Mouse (Mus musculus): ENCODE measurements around the gene Crhr1. TPM values are rescaled to one million over a fixed set of nuclear protein-coding genes. Genes with fewer than 3 reads are reported as not detected.

Crhr1 gene
- polyA plus RNA-seq, 1 experiment from 2014 or later = 3.0 TPM

DNA sequence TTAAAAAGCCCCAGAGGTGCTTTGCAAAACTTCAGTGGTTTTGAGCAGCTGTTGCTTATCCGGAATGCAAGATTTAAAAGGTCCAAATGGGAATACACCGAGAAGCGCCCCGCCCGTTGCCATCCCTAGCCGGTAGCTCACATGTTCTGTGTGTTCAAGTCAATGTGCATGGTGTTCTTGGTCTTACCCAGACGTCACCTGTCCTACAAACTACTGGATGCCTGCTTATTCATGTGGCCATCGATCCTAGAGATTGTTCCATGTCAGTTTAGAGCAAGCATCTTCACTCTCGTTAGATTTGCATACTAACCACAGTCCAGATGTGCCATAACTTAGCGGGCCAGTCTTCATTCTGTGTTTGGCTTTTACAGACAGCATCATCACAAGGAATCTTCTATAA lies 31.6 kb downstream of the Crhr1 start:
- Histone ChIP-seq H3K4me2 (ENCODE audit: low read length) (no peak overlapping the region), H3K9ac (ENCODE audit: low read length) (no peak overlapping the region), H3K36me3 (ENCODE audit: control insufficient read depth, insufficient read depth, low read length) (no peaks in the 10 kb centered on the region), H3K27ac (ENCODE audit: low read depth, low read length) (no peak overlapping the region), H3K4me3 (ENCODE audit: low read depth, low read length) (no peak overlapping the region), H3K4me1 (ENCODE audit: control insufficient read depth, insufficient read depth, low read length) (no peaks in the 10 kb centered on the region), H3K27me3 (replicated peaks; ENCODE audit: control insufficient read depth, insufficient read depth, low read length) (no peaks in the 10 kb centered on the region), H3K9me3 (replicated peaks; ENCODE audit: control insufficient read depth, low read length) (no peaks in the 10 kb centered on the region)
- DNase-seq (ENCODE audit: low spot score) (no peak), ATAC-seq (no peak)
- 89% methylated on average over 10 of the region's 10 CpGs for WGBS

DNA sequence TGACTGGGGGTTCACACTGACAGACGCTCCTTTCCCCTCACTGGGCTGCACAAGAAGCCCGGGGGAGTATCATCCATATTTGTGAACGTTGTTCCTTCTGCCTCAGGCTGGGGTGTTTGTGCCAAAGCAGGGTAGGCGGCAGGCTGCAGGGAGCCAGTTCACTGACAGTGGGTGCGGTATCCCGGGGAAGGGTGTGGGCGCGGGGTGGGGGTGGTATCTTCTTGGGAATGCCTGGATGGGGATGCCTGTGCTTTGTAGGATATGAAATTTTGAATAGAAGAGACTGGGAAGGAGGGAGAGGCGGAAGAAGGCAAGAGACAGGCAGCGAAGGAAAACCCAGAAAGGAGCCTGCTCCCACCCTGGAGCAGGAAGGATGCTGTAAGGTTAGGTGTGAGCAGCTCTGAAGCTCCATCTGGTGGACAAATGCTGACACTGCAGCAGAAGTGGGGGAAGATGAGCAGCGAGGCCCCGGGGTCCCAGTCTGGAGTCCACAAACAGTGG lies 38.7 kb downstream of the Crhr1 start:
- H3K9me3 ChIP-seq (replicated peaks; ENCODE audit: control insufficient read depth, low read length) = no peaks in the 10 kb centered on the region
- 37% methylated on average over 12 of the region's 12 CpGs for WGBS
- no peaks in the 10 kb centered on the region for H3K4me1 ChIP-seq (ENCODE audit: control insufficient read depth, insufficient read depth, low read length)
- DNase-seq (ENCODE audit: low spot score) (peak; percentile 80), ATAC-seq (peak; percentile 79)
- peak overlapping the region; percentile 36; the same call in 1 of the 2 replicates for H3K9ac ChIP-seq (ENCODE audit: low read length)
- no peaks in the 10 kb centered on the region for H3K36me3 ChIP-seq (ENCODE audit: control insufficient read depth, insufficient read depth, low read length)
- H3K27me3 ChIP-seq (replicated peaks; ENCODE audit: control insufficient read depth, insufficient read depth, low read length) = no peaks in the 10 kb centered on the region
- no peak overlapping the region for H3K27ac ChIP-seq (ENCODE audit: low read depth, low read length)
- H3K4me3 ChIP-seq (ENCODE audit: low read depth, low read length) = no peak overlapping the region
- H3K4me2 ChIP-seq (ENCODE audit: low read length) = 0 out of 2 replicates have a peak overlapping the region, but pooled peaks have one; percentile 22

DNA sequence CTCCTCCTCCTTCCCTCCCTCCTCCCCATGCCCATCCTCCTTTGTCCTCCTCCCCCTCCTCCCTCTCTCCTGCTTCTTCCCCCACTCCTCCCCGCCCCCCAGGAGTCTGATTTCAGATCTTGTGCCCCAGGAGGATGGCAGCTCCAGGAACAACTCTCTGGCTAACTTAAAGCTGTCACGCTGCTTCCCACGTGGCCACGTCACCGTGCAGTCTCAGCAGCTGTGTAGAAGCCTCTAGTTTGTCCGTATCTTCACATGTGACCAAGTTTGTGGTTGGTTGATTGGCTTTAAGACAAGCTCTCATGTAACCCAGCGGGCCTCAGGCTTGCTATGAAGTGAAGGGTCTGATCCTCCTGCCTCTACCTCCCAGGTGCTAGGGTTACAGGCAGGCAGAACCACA lies 46.2 kb downstream of the Crhr1 start:
- H3K4me3 ChIP-seq (ENCODE audit: low read depth, low read length) = no peak overlapping the region
- no peaks in the 10 kb centered on the region for H3K36me3 ChIP-seq (ENCODE audit: control insufficient read depth, insufficient read depth, low read length)
- H3K4me2 ChIP-seq (ENCODE audit: low read length) = no peak overlapping the region
- no peak overlapping the region for H3K27ac ChIP-seq (ENCODE audit: low read depth, low read length)
- H3K9me3 ChIP-seq (replicated peaks; ENCODE audit: control insufficient read depth, low read length) = no peaks in the 10 kb centered on the region
- H3K4me1 ChIP-seq (ENCODE audit: control insufficient read depth, insufficient read depth, low read length) = no peaks in the 10 kb centered on the region
- no peak overlapping the region for H3K9ac ChIP-seq (ENCODE audit: low read length)
- 41% methylated on average over 6 of the region's 7 CpGs for WGBS
- DNase-seq (ENCODE audit: low spot score) = no peak
- ATAC-seq = no peak
- no peaks in the 10 kb centered on the region for H3K27me3 ChIP-seq (replicated peaks; ENCODE audit: control insufficient read depth, insufficient read depth, low read length)

GRCm38 (mm10) chr11:104179804-104180203 lies 47.1 kb downstream of the Crhr1 start:
- DNase-seq (ENCODE audit: low spot score) (peak; percentile 78), ATAC-seq (peak; percentile 48; the same call in 1 of the 2 replicates)
- no peaks in the 10 kb centered on the region for H3K36me3 ChIP-seq (ENCODE audit: control insufficient read depth, insufficient read depth, low read length)
- WGBS = 33% methylated on average over 5 of the region's 5 CpGs
- no peaks in the 10 kb centered on the region for H3K27me3 ChIP-seq (replicated peaks; ENCODE audit: control insufficient read depth, insufficient read depth, low read length)
- H3K9ac ChIP-seq (ENCODE audit: low read length) = no peak overlapping the region
- H3K4me2 ChIP-seq (ENCODE audit: low read length) = no peak overlapping the region
- no peak overlapping the region for H3K27ac ChIP-seq (ENCODE audit: low read depth, low read length)
- H3K4me1 ChIP-seq (ENCODE audit: control insufficient read depth, insufficient read depth, low read length) = no peaks in the 10 kb centered on the region
- H3K4me3 ChIP-seq (ENCODE audit: low read depth, low read length) = no peak overlapping the region
- no peaks in the 10 kb centered on the region for H3K9me3 ChIP-seq (replicated peaks; ENCODE audit: control insufficient read depth, low read length)

- H3K4me3 ChIP-seq (ENCODE audit: low read depth, low read length) = no peak overlapping the region
- no peaks in the 10 kb centered on the region for H3K4me1 ChIP-seq (ENCODE audit: control insufficient read depth, insufficient read depth, low read length)
- no peaks in the 10 kb centered on the region for H3K36me3 ChIP-seq (ENCODE audit: control insufficient read depth, insufficient read depth, low read length)
- DNase-seq (ENCODE audit: low spot score) (no peak), ATAC-seq (no peak)
- no peak overlapping the region for H3K9ac ChIP-seq (ENCODE audit: low read length)
- no peaks in the 10 kb centered on the region for H3K9me3 ChIP-seq (replicated peaks; ENCODE audit: control insufficient read depth, low read length)
- H3K27me3 ChIP-seq (replicated peaks; ENCODE audit: control insufficient read depth, insufficient read depth, low read length) = no peaks in the 10 kb centered on the region
- WGBS = 92% methylated on average over 3 of the region's 3 CpGs
- no peak overlapping the region for H3K4me2 ChIP-seq (ENCODE audit: low read length)
- no peak overlapping the region for H3K27ac ChIP-seq (ENCODE audit: low read depth, low read length)
Measured at GRCm38 (mm10) chr11:104182141-104182540, 49.5 kb downstream of the Crhr1 start.

- no peak within 1 kb of the TSS for H3K4me2 ChIP-seq (ENCODE audit: low read length)
- no peak within 1 kb of the TSS for H3K4me3 ChIP-seq (ENCODE audit: low read depth, low read length)
- H3K27ac ChIP-seq (ENCODE audit: low read depth, low read length) = no peak within 1 kb of the TSS
- DNase-seq (ENCODE audit: low spot score) (no peak), ATAC-seq (no peak)
- H3K27me3 ChIP-seq (replicated peaks; ENCODE audit: control insufficient read depth, insufficient read depth, low read length) = no peaks in the 10 kb centered on the region
- no peak within 1 kb of the TSS for H3K9ac ChIP-seq (ENCODE audit: low read length)
- H3K9me3 ChIP-seq (replicated peaks; ENCODE audit: control insufficient read depth, low read length) = no peaks in the 10 kb centered on the region
- no peaks in the 10 kb centered on the region for H3K36me3 ChIP-seq (ENCODE audit: control insufficient read depth, insufficient read depth, low read length)
- 89% methylated on average over 12 of the region's 13 CpGs for WGBS
- H3K4me1 ChIP-seq (ENCODE audit: control insufficient read depth, insufficient read depth, low read length) = no peaks in the 10 kb centered on the region
Measured at GRCm38 (mm10) chr11:104186135-104186836, 53.6 kb downstream of the Crhr1 start, which contains the start of gene Sppl2c. TSS of gene Sppl2c (plus strand) at chr11:104186327.

- DNase-seq (ENCODE audit: low spot score) (no peak), ATAC-seq (no peak)
- H3K36me3 ChIP-seq (ENCODE audit: control insufficient read depth, insufficient read depth, low read length) = no peaks in the 10 kb centered on the region
- no peak overlapping the region for H3K27ac ChIP-seq (ENCODE audit: low read depth, low read length)
- H3K4me2 ChIP-seq (ENCODE audit: low read length) = no peak overlapping the region
- 91% methylated on average over 9 of the region's 9 CpGs for WGBS
- no peaks in the 10 kb centered on the region for H3K27me3 ChIP-seq (replicated peaks; ENCODE audit: control insufficient read depth, insufficient read depth, low read length)
- no peaks in the 10 kb centered on the region for H3K9me3 ChIP-seq (replicated peaks; ENCODE audit: control insufficient read depth, low read length)
- H3K9ac ChIP-seq (ENCODE audit: low read length) = no peak overlapping the region
- no peaks in the 10 kb centered on the region for H3K4me1 ChIP-seq (ENCODE audit: control insufficient read depth, insufficient read depth, low read length)
- no peak overlapping the region for H3K4me3 ChIP-seq (ENCODE audit: low read depth, low read length)
Measured at GRCm38 (mm10) chr11:104186837-104187150, 54.1 kb downstream of the Crhr1 start.

DNA sequence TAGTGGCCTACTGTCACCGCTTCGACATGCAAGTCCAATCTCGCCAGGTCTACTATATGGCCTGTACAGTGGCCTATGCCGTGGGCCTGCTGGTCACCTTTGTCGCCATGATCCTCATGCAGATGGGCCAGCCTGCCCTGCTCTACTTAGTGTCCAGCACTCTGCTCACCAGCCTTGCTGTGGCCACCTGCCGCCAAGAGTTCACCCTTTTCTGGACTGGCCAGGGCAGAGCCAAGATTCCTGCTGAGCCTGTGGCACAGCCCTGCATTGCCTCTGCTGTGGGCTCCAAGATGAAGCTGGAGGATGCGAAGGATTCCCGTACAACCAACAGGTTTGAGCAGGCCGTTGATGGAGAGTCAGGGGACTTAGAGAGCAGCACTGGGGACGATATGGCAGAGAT lies 55.1 kb downstream of the Crhr1 start:
- WGBS = 93% methylated on average over 10 of the region's 10 CpGs
- no peak overlapping the region for H3K4me2 ChIP-seq (ENCODE audit: low read length)

DNA sequence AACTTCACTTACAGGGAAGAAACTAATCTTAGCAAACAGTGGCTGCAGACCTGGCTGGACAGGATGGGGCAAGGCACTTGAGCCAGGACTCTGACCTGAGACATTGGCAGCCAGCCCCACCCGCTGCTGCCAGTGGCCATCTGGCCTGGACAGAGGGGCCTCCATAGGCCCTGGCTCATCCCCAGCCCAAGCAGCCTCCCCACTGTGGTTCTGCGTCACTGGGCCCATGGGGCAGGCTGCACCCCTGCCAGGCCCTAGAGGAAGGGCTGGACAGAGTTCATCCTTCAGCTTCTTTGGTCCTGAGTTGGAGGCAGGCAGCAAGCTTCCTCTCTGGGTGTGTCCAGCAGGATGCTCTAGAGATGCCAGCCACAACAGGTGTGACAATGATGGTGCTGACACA lies 57.4 kb downstream of the Crhr1 start:
- WGBS = 88% methylated on average over 2 of the region's 2 CpGs
- H3K36me3 ChIP-seq (ENCODE audit: control insufficient read depth, insufficient read depth, low read length) = no peaks in the 10 kb centered on the region

More for the DNA sequence above, 55.1 kb downstream of the Crhr1 start:
- Histone ChIP-seq H3K4me1 (ENCODE audit: control insufficient read depth, insufficient read depth, low read length) (no peaks in the 10 kb centered on the region), H3K4me3 (ENCODE audit: low read depth, low read length) (no peak overlapping the region), H3K9me3 (replicated peaks; ENCODE audit: control insufficient read depth, low read length) (no peaks in the 10 kb centered on the region), H3K36me3 (ENCODE audit: control insufficient read depth, insufficient read depth, low read length) (no peaks in the 10 kb centered on the region), H3K9ac (ENCODE audit: low read length) (no peak overlapping the region), H3K27ac (ENCODE audit: low read depth, low read length) (no peak overlapping the region), H3K27me3 (replicated peaks; ENCODE audit: control insufficient read depth, insufficient read depth, low read length) (no peaks in the 10 kb centered on the region)
- DNase-seq (ENCODE audit: low spot score) (no peak), ATAC-seq (no peak)

More for the DNA sequence above, 57.4 kb downstream of the Crhr1 start:
- Histone ChIP-seq H3K27me3 (replicated peaks; ENCODE audit: control insufficient read depth, insufficient read depth, low read length) (no peaks in the 10 kb centered on the region), H3K4me3 (ENCODE audit: low read depth, low read length) (no peak overlapping the region), H3K27ac (ENCODE audit: low read depth, low read length) (no peak overlapping the region), H3K4me1 (ENCODE audit: control insufficient read depth, insufficient read depth, low read length) (no peaks in the 10 kb centered on the region), H3K9ac (ENCODE audit: low read length) (no peak overlapping the region), H3K4me2 (ENCODE audit: low read length) (no peak overlapping the region), H3K9me3 (replicated peaks; ENCODE audit: control insufficient read depth, low read length) (no peaks in the 10 kb centered on the region)
- DNase-seq (ENCODE audit: low spot score) (no peak), ATAC-seq (no peak)
